Mouse (Mus musculus) monocyte, adult 2 months (primary cell): ENCODE measurements around the gene Hspb2.

Experiments
- DNase-seq, 2 experiments: peaks; one replicate each; pipeline ENCODE4 v3.0.0; 2022; ENCODE audit warnings: low spot score in 2 of 2, low read depth in 1 of 2

Hspb2 gene

GRCm38 (mm10) chr9:50752054-50752602 lies at the start of gene Hspb2:
TSS of gene Hspb2 (minus strand) at chr9:50752354.
- DNase-seq = no peak

GRCm38 (mm10) chr9:50800985-50801384 lies 48.8 kb upstream of the Hspb2 start:
- no peak for DNase-seq

DNA sequence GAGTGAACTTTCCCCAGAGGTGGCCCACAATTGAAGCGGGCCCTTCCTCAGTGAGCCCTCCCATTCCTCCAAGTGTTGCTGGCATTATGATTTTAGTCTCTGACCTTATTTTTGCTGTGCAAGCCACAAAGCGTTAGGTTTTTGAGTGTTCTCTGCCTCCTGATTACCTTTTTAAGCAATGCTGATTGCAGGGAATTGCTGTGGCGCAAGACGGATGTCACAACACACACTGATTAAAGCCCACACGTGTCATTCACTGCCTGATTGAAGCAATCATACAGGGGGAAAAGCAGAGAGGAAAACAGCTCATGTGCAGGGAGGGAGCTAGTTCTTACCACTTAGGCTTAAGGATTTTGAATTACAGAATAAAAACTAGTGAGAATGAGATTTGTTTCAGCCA lies 46.2 kb upstream of the Hspb2 start:
- no peak for DNase-seq

DNA sequence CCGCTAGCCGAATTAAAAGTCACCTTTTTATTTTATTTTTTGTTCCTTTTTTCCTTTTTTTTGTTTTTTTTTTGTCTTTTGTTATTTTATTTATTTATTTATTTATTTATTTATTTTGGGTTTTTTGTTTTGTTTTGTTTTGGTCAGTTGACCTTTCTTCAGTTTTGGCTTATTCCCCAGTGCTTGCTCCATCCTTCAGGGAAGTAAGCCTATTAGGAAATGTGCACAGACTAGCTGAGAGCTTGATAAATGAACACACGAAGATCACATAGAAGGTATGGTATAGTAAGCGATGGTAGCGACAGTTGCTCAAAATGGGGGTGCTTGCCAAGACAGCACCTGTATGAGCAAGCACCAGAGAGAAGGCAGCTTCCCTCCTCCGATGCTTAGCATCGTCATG lies 45.5 kb upstream of the Hspb2 start:
- DNase-seq = no peak

DNA sequence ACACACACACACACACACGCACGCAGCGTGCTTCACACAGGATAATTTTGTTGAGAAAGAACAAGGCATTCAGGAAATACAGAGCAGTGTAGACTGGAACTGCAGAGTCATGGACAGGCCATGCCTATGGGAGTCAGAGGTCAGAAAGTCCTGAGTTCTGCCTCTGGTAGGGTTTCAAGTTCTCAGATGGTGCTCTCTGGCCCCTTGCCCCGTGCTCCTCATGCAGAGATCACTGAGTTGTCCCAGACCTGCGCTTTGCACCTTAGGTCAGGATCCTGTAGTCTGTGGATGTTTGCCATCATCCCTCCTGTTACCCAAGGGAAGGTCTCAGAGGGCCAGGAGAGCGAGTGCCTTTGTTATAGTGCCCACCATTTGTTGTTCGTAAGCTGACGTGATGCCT lies 44.6 kb upstream of the Hspb2 start:
- DNase-seq = no peak

DNA sequence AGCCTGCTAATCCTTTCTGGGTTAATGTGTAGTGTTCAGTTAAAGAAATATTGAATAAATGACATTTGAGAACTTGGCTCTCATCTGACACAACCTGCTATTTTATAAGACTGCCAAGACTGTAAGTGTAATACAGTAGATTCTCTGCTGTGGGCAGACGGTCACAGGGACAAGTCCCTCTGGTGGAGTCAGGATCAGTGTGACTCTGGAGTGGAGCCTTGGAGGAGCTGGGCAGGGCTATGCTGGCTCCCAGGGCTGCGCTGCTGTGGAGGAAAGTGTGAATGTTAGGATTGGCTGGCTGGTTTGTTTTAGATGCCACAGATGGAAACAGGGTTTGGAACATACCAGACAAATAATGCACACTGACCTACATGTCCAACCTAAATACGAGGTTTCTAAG lies 43.1 kb upstream of the Hspb2 start:
- no peak for DNase-seq

- DNase-seq = peak in 1 of 2 experiments; percentile 36
Observed at GRCm38 (mm10) chr9:50782155-50782554, 30.0 kb upstream of the Hspb2 start.

DNA sequence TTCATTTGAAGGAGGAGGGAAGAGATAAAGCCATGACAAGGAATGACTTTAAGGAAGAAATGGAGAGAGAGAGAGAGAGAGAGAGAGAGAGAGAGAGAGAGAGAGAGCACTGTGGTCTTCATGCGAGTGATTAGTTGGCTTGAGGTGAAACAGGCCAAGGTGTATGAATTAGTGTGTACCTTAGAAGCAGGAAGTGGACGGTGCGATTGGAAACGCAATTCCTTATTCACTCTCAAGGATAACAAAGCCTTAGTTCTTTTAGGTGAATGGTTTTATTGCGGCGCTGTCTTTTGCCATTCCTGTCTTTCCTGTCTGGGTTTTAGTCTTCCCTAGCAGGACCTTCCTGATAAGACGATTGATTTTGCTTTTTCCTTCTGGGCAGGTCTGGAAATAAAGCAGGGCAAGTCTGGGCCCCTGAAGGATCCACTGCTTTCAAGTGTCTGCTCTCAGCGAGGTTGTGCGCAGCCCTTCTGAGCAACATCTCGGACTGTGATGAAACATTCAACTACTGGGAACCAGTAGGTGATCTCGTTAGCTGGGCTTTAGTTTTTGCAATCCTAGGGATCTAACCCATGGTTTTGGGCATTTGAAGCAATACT lies 24.1 kb upstream of the Hspb2 start:
- no peak for DNase-seq

GRCm38 (mm10) chr9:50775662-50776126 lies 23.5 kb upstream of the Hspb2 start:
- DNase-seq = no peak

- DNase-seq = peak; percentile 50 to 60
Observed at GRCm38 (mm10) chr9:50774991-50775612, 22.9 kb upstream of the Hspb2 start, which contains the start of the genes Alg9 and 1110032A03Rik. TSS of gene Alg9 (plus strand) at chr9:50775019. TSS of gene 1110032A03Rik (minus strand) at chr9:50775520.

GRCm38 (mm10) chr9:50774026-50774462 lies 21.9 kb upstream of the Hspb2 start:
- DNase-seq = peak in 1 of 2 experiments; percentile 25

- DNase-seq = no peak
Observed at GRCm38 (mm10) chr9:50770011-50770410, 17.9 kb upstream of the Hspb2 start.

- DNase-seq = peak; percentile 92 to 96
Observed at GRCm38 (mm10) chr9:50768107-50769002, 16.2 kb upstream of the Hspb2 start, which contains the start of gene Fdxacb1. TSS of gene Fdxacb1 (plus strand) at chr9:50768236.

- no peak for DNase-seq
Observed at GRCm38 (mm10) chr9:50767531-50768106, 15.5 kb upstream of the Hspb2 start.

DNA sequence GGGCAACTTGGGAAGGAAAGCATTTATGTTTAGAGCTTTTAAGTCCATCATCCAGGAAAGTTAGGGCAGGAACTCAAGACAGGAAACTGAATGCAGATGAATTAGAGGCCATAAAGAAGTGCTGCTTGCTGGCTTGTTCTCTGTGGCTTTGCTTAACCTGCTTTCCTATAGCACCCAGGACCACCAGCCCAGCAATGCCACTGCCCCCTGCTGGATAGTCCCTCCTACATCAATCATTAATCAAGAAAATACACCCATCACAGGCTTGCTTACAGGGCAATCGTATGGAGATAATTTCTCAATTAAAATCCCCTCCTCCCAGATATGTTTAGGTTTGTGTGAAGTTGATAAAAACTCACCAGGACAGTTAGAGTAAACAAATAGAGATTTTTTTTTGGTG lies 11.2 kb upstream of the Hspb2 start:
- no peak for DNase-seq

DNA sequence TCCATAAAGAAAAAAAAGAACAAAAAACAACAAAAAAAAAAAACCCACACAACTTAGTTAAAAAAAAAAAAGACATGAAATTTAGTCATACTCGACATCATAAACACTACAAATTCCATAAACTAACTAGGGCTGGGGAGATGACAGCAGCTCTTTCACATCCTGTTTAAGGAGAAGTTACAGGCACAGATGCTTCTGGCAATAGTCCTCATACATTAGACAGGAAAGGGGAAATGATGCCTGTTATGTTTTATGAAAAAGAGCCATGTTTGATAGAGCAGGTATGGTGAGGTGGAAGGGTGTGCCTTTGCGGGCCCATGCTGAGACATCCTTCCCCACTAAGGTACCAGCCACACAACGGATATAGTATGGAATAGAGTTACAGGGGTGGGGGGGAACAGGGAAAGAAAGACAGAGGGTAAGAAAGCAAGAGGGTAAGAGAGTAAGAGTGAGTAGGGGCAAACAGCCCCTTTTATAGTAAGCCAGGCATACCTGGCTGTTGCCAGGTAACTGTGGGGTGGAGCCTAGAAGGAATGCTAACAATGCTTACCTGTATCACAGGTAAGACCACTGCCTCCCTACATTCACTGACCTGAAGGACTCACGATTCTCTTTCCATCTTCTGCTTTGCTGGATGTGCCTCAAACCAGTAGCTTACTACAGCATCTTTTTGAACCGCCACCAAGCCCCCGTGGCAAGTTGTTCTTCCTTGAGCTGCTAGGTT lies 9.5 kb upstream of the Hspb2 start:
- no peak for DNase-seq

DNA sequence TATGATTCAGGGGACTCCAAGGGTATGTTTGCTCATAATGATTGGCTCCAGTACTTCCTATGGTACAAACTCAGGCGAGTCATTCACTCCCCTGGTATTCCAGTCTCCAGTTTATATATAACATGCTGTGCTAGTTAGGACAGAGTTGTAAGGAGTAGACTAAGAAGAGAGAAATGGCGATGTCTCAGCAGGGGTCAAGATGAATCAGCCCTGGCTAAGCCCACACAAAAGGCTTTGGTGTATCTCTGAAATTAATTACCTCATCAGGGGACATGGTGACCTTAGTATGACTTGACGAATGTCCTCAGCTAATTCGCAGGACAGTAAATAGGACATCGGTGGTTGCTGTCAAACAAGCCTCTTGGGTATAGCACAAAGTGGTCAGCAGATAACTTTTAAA lies 4.6 kb upstream of the Hspb2 start:
- no peak for DNase-seq

DNA sequence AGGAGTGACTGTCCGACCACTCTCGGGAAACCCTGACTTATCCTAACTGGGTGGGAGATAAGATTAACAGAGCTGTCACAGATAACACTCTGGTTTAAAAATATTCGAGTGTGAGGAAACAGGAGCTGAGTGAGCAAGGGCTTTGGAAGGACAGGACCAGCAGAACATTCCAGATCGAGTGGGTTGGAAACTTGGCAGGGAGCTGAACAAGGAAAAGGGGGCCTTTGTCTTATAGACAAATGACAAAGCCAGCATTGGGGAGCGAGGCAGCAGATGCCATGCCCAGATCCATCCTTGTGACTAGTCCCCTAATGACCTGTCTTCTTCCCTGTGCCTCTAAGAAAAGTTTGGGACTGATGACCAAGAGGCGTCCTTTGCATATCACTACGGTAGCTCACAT lies 1.8 kb upstream of the Hspb2 start:
- DNase-seq = no peak

DNA sequence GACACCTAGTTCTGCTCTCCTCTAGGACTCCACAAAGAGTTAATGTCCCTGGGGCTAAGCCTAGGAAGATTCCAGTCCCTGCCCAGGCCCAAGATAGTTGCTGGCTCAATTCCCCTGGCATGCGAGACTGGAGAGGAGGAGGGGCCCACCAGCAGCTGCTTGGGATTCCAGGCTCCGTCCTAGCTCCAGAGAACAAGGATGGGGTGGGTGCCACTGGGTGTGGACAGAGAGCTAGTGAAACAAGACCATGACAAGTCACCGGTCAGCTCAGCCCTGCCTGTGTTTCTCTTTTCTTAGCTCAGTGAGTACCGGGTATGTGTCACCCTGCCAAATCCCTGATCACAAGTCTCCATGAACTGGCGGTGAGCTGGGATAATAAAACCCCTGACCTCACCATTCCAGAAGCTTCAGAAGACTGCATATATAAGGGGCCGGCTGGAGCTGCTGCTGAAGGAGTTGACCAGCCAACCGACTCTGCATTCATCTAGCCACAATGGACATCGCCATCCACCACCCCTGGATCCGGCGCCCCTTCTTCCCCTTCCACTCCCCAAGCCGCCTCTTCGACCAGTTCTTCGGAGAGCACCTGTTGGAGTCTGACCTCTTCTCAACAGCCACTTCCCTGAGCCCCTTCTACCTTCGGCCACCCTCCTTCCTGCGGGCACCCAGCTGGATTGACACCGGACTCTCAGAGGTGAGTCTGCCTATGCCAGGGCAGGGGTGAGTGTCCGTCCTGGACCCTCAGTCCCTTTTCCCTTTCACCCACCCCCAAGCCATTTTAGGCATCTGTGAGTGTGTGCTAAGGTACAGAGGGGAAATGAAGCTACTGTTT lies 846 bp upstream of the Hspb2 start:
- no peak for DNase-seq

DNA sequence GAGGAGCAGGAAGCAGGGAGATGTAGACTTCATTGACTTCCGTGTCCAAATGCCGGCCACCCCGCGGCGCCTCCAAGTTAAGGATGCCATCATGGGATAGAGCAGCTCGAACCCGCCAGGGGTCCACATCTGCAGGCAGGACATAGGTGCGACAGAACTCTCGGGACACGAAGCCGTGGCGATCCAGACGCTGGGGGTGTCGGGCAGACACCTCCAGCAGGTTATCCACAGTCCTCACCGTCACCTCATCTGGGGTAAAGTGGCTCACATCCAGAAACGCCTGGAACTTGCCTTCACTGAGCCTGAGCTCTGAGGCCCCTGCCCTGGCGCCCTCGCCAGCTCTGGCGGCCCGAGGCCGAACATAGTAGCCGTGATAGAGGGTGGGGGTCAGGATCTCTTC lies 831 bp downstream of the Hspb2 start, which contains the start of gene Cryab:
Cryab (plus strand) TSS at position 3 of the 400 bp plus-strand sequence.
- DNase-seq = no peak
